Mouse (Mus musculus) midbrain, embryonic 11.5 days (tissue): ENCODE results near the gene Cldn4. TPM values are rescaled to one million over a fixed set of nuclear protein-coding genes. Genes with fewer than 3 reads are reported as not detected.

Source experiments
- ATAC-seq: fragments of 200-750 bp; cut with Nextera tagmentation; 2 replicates; pipeline ENCODE4 v1.8.0; 2017; ENCODE audit warnings: moderate TSS enrichment, moderate library complexity; ENCODE audit not compliant: low FRiP score
- DNase-seq: peaks from one replicate; pipeline ENCODE4 v3.0.0; 2015; ENCODE audit warnings: low spot score; ENCODE audit errors: missing footprints
- H3K27ac ChIP-seq: fragments of 300-500 bp; sonication (generic); 2 replicates; pipeline ENCODE4 v1.5.1; 2014; ENCODE audit warnings: low read depth, low read length
- H3K27me3 ChIP-seq: fragments of 300-500 bp; sonication (generic); 2 replicates; pipeline ENCODE4 v1.6.1; 2014; ENCODE audit warnings: mild to moderate bottlenecking, low read length, moderate library complexity, mixed read lengths; ENCODE audit not compliant: control insufficient read depth, insufficient read depth
- H3K36me3 ChIP-seq: fragments of 300-500 bp; sonication (generic); 2 replicates; pipeline ENCODE4 v1.6.1; 2014; ENCODE audit warnings: mild to moderate bottlenecking, low read length, moderate library complexity, mixed read lengths; ENCODE audit not compliant: control insufficient read depth, insufficient read depth
- H3K4me1 ChIP-seq: fragments of 300-500 bp; sonication (generic); 2 replicates; pipeline ENCODE4 v1.6.1; 2014; ENCODE audit warnings: low read length; ENCODE audit not compliant: control insufficient read depth, insufficient read depth
- H3K4me2 ChIP-seq: fragments of 300-500 bp; sonication (generic); 2 replicates; pipeline ENCODE4 v1.6.1; 2014; ENCODE audit warnings: mild to moderate bottlenecking, moderate library complexity
- H3K4me3 ChIP-seq: fragments of 300-500 bp; sonication (generic); 2 replicates; pipeline ENCODE4 v1.5.1; 2014; ENCODE audit warnings: low read depth, low read length
- H3K9ac ChIP-seq: fragments of 300-500 bp; sonication (generic); 2 replicates; pipeline ENCODE4 v1.6.1; 2014; ENCODE audit warnings: low read length
- H3K9me3 ChIP-seq: fragments of 300-500 bp; sonication (generic); 2 replicates; pipeline ENCODE4 v1.6.1; 2016; ENCODE audit warnings: low read length; ENCODE audit not compliant: control insufficient read depth
- WGBS: fragments of 180-500 bp; shearing (Covaris S2); extraction: QIAGEN DNeasy Blood & Tissue Kit; methylation state at CpG from one replicate; pipeline ENCODE4 v1.1.7; 2014; 5-methylcytosine and 5-hydroxymethylcytosine counted together
- polyA plus RNA-seq: library from polyadenylated mRNA; unstranded; fragments of >200 nt; fragmentation: Nextera tagmentation; extraction: Ambion mirVana; gene quantifications from 2 replicates; pipeline ENCODE4 v1.2.1, GENCODE M21; 2014

The Cldn4 gene
- polyA plus RNA-seq, 1 experiment from 2014 or later, result 2.5 TPM

DNA sequence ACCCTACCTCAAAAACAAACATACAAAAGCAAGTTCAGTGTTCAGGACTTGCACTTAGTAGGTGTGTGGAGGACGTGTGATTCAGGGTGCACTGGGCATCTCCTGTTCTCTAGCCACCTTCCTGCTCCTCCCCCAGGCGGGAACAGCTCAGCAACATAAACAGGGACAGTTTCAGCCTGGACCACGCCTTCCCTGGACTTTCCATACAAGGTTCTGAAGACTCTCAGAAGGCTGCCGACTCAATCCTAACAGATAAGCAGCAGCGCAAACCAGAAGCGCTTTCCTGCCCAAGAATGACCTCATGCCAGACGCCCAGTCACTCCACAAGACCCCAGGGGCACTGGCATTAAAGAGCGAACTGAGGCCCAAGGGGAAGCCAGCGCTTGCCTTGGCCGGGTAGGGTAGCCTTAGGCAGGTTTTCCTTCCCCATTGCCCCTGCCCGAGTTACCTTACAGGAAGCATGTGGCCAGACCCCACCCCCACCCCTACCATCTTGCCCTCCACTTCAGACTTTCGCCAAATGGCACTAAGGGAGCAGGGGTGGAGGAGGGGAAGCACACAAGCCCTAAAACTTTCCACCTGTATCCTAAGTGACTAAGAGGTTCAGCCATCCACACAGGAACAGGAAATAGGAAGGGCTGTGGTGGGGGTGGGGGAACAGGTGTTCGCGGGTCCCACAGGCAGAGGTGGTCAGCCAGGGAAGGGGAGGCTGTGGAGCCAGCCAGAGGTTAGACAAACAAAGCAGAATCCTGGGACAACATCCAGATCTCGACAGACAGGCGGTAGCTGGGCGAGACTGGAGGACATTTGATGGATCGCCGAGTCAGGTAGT lies 4.5 kb upstream of the Cldn4 start:
- H3K4me1 ChIP-seq, result no peaks in the 10 kb centered on the region; the same call in 1 of the 2 replicates
- ATAC-seq, result no peak
- WGBS, result 57% methylated on average over 19 of the region's 19 CpGs

DNA sequence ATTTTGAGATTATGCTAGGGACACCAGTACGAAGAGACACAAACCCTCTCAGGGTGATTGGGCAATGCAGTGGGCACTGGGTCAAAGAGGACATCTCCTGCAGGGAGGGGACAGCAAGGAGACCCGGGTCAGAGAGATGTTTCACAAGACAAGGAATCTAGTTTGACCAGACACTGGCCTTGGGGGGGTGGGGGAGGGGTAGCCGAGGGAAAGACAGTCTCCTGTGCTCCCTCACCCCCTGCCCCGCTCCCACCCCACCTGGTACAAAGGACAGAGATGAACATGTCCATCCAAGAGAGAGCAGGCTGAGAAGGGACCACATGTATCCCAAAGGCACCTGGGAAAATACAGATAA lies 1.3 kb upstream of the Cldn4 start:
- Histone ChIP-seq H3K27ac (no peak overlapping the region), H3K4me2 (no peak overlapping the region), H3K36me3 (no peaks in the 10 kb centered on the region), H3K27me3 (peaks cover 27% of the 10 kb centered on the region), H3K9ac (no peak overlapping the region), H3K9me3 (no peaks in the 10 kb centered on the region), H3K4me3 (no peak overlapping the region), H3K4me1 (no peaks in the 10 kb centered on the region; the same call in 1 of the 2 replicates)
- no peak for DNase-seq
- 79% methylated on average over 4 of the region's 4 CpGs for WGBS
- ATAC-seq, result no peak

More for the DNA sequence above, 4.5 kb upstream of the Cldn4 start:
- H3K27ac ChIP-seq, result no peak overlapping the region
- H3K4me3 ChIP-seq, result no peak overlapping the region
- H3K4me2 ChIP-seq, result no peak overlapping the region
- no peaks in the 10 kb centered on the region for H3K9me3 ChIP-seq
- H3K9ac ChIP-seq, result no peak overlapping the region
- H3K36me3 ChIP-seq, result no peaks in the 10 kb centered on the region
- peak; percentile 45 for DNase-seq
- H3K27me3 ChIP-seq, result peaks cover 14% of the 10 kb centered on the region

- Histone ChIP-seq H3K27me3 (peaks cover 27% of the 10 kb centered on the region), H3K9me3 (no peaks in the 10 kb centered on the region)
These were observed 818 bp upstream of the Cldn4 start for GRCm38 (mm10) chr5:134947420-134948084.

GRCm38 (mm10) chr5:134946063-134946856 lies 474 bp downstream of the Cldn4 start:
- no peak overlapping the region for H3K4me3 ChIP-seq
- no peak overlapping the region for H3K27ac ChIP-seq
- peaks cover 27% of the 10 kb centered on the region for H3K27me3 ChIP-seq
- 18% methylated on average over 43 of the region's 43 CpGs for WGBS
- ATAC-seq (no peak), DNase-seq (peak; percentile 88)
- no peaks in the 10 kb centered on the region for H3K36me3 ChIP-seq
- H3K9me3 ChIP-seq, result no peaks in the 10 kb centered on the region
- H3K4me2 ChIP-seq, result peak overlapping the region; percentile 9; the same call in 1 of the 2 replicates
- H3K4me1 ChIP-seq, result no peaks in the 10 kb centered on the region; the same call in 1 of the 2 replicates
- no peak overlapping the region; the same call in 1 of the 2 replicates for H3K9ac ChIP-seq

More at GRCm38 (mm10) chr5:134947420-134948084, 818 bp upstream of the Cldn4 start:
- no peak overlapping the region for H3K9ac ChIP-seq
- no peak for ATAC-seq
- H3K4me2 ChIP-seq, result no peak overlapping the region
- no peak overlapping the region for H3K4me3 ChIP-seq
- 68% methylated on average over 5 of the region's 5 CpGs for WGBS
- no peaks in the 10 kb centered on the region; the same call in 1 of the 2 replicates for H3K4me1 ChIP-seq
- H3K36me3 ChIP-seq, result no peaks in the 10 kb centered on the region
- H3K27ac ChIP-seq, result no peak overlapping the region
- no peak for DNase-seq

GRCm38 (mm10) chr5:134945266-134945959 lies 1.3 kb downstream of the Cldn4 start:
- peaks cover 27% of the 10 kb centered on the region for H3K27me3 ChIP-seq
- no peak for ATAC-seq
- 50% methylated on average over 16 of the region's 19 CpGs for WGBS
- no peak overlapping the region for H3K27ac ChIP-seq
- no peak overlapping the region for H3K9ac ChIP-seq
- H3K4me1 ChIP-seq, result no peaks in the 10 kb centered on the region; the same call in 1 of the 2 replicates
- no peaks in the 10 kb centered on the region for H3K36me3 ChIP-seq
- no peaks in the 10 kb centered on the region for H3K9me3 ChIP-seq
- DNase-seq, result no peak
- H3K4me2 ChIP-seq, result no peak overlapping the region
- H3K4me3 ChIP-seq, result no peak overlapping the region

DNA sequence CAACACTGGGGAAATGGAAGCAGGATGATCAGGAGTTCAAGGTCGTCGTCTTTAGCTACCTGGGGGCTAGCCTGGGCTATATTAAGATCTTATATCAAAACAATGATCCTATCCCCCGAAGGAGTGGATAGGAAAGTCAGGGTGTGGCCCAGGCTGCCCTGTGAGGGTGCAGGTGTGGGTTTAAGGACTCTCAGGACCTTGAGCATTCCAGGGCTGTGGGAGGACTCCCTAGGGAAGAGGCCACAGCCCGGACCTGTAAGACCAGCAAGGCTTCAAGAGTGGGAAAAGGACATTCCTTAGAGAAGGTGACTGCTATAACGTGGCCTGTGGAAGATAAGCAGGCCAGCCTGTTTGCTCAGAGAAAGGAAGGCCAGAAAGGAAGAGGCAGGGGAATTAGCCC lies 2.6 kb downstream of the Cldn4 start:
- H3K4me2 ChIP-seq, result no peak overlapping the region
- H3K9ac ChIP-seq, result no peak overlapping the region
- no peak overlapping the region for H3K4me3 ChIP-seq
- DNase-seq (no peak), ATAC-seq (no peak)
- no peaks in the 10 kb centered on the region for H3K36me3 ChIP-seq
- H3K27me3 ChIP-seq, result peaks cover 27% of the 10 kb centered on the region
- H3K27ac ChIP-seq, result no peak overlapping the region
- 80% methylated on average over 5 of the region's 5 CpGs for WGBS
- H3K9me3 ChIP-seq, result no peaks in the 10 kb centered on the region
- no peaks in the 10 kb centered on the region; the same call in 1 of the 2 replicates for H3K4me1 ChIP-seq

GRCm38 (mm10) chr5:134942740-134943139 lies 4.0 kb downstream of the Cldn4 start:
- WGBS, result 69% methylated on average over 2 of the region's 2 CpGs
- H3K27me3 ChIP-seq, result peaks cover 26% of the 10 kb centered on the region
- no peak overlapping the region for H3K4me3 ChIP-seq
- no peak overlapping the region for H3K9ac ChIP-seq
- no peak overlapping the region for H3K4me2 ChIP-seq
- H3K4me1 ChIP-seq, result no peaks in the 10 kb centered on the region; the same call in 1 of the 2 replicates
- no peak for DNase-seq
- no peaks in the 10 kb centered on the region for H3K9me3 ChIP-seq
- ATAC-seq, result no peak
- H3K36me3 ChIP-seq, result no peaks in the 10 kb centered on the region
- no peak overlapping the region for H3K27ac ChIP-seq

DNA sequence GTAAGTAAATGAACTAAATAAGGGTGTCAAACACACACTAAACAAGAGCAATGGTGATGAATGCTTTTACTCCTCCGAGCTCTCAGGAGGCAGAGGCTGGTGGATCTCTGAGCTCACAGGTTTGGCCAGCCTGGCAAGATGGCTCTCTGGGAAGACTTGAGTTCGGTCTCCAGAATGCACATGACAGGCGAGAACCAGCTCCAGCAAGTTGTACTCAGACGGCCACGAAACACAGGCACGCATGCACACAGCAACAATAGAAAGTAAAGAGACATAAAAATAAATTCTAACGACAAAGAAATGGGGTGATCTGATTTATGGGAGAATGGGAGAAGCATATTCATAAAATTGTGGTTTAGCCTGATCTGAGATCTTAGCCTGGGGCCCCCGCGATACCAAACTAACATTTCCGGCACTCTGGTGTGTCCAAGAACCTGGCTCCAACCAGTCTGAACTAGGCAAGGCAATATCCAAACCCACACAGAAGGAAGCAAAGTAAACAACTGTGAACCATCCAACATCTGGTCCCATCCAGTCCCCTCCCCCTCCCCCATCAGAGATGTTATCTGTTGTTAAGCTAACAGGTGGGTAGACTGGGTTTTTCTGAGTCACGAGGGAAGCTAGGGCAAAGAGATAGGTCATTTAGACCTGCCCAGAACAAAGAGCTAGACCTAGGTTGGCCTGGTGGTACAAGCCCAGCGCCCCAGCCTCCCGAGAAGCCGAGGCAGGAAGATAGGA lies 5.1 kb downstream of the Cldn4 start:
- no peaks in the 10 kb centered on the region for H3K4me1 ChIP-seq
- H3K4me2 ChIP-seq, result no peak overlapping the region
- DNase-seq (no peak), ATAC-seq (no peak)
- no peaks in the 10 kb centered on the region for H3K36me3 ChIP-seq
- H3K4me3 ChIP-seq, result no peak overlapping the region
- no peaks in the 10 kb centered on the region for H3K9me3 ChIP-seq
- no peak overlapping the region for H3K9ac ChIP-seq
- no peak overlapping the region for H3K27ac ChIP-seq
- peaks cover 17% of the 10 kb centered on the region for H3K27me3 ChIP-seq
- 83% methylated on average over 14 of the region's 14 CpGs for WGBS
